Mouse (Mus musculus): ENCODE data around the gene Slc25a36. TPM values are rescaled to one million over a fixed set of nuclear protein-coding genes. Genes with fewer than 3 reads are reported as not detected.
A peak's percentile ranks its signal among the peaks of the same experiment; 100 is the strongest.

The Slc25a36 gene
- total RNA-seq, 2 experiments from 2014 or later: 55.7 to 82.6 TPM

DNA sequence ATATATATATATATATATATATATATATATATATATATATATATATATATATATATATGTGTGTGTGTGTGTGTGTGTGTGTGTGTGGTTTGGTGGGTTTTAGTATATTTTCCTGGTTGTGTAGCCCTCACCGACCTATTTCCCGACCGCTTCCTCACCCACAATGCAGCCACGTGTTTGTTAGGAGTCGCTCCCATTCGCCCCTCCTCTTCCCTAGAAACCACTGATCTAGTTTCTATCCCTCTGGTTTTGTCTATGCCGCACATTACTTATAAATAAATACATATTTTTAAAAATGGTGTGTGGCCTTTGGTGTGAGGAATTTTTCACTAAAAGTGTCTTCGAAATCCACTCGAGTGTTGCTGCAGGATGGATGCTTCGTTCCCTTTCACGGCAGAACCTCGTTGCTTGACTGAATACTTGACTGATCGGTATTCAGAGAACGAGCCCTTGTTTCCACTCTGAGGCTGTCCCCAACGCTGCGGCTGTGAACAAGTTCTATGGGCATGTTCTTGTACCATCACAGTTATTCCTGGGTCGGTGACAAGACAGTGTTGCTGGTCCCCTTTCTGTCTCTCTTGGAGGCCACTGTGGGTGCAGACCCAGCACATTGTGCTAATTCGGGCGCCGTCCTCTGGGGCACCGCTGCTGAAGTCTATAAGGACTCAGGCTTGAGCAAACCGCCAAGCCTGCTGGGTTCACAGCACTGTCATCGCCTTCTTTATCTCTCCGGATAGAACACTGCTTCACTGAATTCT, 2.0 kb upstream of the Slc25a36 start:
- no peak for ATAC-seq (replicated peaks; ENCODE audit: low FRiP score, low TSS enrichment, poor library complexity, severe bottlenecking)

- no peak for ATAC-seq (replicated peaks; ENCODE audit: low FRiP score, low TSS enrichment, poor library complexity, severe bottlenecking)
Observed at GRCm38 (mm10) chr9:97112238-97112637, 1.3 kb upstream of the Slc25a36 start.

DNA sequence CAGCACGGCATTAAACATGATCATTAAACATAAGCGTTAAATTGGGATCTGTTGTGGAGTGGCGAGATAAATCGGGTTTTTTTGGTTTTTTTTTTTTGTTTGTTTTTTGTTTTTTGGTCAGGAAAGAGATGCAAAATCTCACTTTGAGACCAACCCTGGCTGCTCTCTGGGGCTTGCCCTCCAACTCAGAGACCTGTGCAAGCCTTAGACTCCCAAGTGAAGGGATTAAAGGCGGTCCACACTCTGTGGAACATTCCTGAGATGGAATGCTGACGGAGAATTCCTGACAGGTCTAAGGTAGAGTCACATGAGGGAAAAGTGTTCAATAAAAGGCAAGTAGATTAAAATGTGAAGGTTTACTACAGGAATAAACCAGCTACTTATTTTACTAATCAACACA, 549 bp upstream of the Slc25a36 start:
- ATAC-seq (replicated peaks; ENCODE audit: low FRiP score, low TSS enrichment, poor library complexity, severe bottlenecking): no peak

GRCm38 (mm10) chr9:97106481-97107160, 4.3 kb downstream of the Slc25a36 start:
- no peak for ATAC-seq (replicated peaks; ENCODE audit: low FRiP score, low TSS enrichment, poor library complexity, severe bottlenecking)

GRCm38 (mm10) chr9:97105400-97105985, 5.5 kb downstream of the Slc25a36 start:
- ATAC-seq (replicated peaks; ENCODE audit: low FRiP score, low TSS enrichment, poor library complexity, severe bottlenecking): no peak

- peak; percentile 90 for ATAC-seq (replicated peaks; ENCODE audit: low FRiP score, low TSS enrichment, poor library complexity, severe bottlenecking)
Observed at GRCm38 (mm10) chr9:97103376-97104061, 7.4 kb downstream of the Slc25a36 start.

DNA sequence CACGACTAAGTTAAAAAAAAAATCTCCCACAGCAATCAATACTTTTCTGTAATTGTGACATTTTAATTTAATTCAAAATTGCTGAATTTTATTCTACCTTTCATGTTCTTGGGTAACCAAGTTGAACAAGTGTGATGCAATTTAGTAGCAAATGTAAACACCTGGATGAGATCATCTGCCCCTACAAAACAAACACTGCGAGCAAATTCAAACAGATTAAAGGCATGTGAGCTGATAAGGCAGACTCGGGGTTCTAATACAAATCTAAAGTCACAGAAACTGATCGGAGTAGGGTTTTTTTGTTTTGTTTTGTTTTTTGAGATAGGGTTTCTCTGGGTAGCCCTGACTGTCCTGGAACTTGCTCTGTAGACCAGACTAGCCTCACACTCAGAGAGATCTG, 12.0 kb downstream of the Slc25a36 start:
- ATAC-seq (replicated peaks; ENCODE audit: low FRiP score, low TSS enrichment, poor library complexity, severe bottlenecking): no peak

DNA sequence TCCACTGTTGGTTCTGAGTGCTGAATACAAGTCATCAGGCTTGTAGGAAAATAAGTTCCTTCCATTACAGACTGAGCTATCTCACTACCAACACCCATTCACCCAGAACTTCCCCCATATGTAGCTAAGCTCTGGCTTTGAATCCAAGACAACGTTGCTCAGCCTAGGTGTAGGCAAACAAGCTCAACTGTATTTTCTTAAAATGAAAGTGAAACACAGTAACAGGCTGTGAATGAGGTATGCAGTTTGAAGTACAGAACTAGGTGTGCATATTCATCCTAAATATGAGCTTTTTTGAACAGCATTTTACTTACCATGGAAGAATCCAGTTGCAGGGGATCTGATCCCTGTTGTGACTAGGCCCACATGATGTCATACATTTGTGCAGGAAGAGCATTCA, 14.8 kb downstream of the Slc25a36 start:
- no peak for ATAC-seq (replicated peaks; ENCODE audit: low FRiP score, low TSS enrichment, poor library complexity, severe bottlenecking)

DNA sequence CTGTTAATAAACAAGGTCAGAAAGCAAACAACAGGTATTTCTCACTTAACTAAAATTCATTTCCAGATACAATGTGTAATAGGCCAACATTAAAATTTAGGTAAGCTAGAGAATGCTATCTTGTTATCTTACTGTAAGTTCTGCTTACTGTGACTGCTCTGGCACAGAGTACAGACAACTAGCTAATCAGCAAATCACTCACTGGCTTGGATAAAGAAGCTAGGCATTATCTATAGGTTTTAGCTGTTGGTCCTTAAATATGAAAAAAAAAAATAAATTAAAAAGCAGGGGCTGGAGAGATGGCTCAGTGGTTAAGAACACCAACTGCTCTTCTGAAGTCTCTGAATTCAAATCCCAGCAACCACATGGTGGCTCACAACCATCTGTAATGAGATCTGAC, 23.1 kb downstream of the Slc25a36 start:
- ATAC-seq (replicated peaks; ENCODE audit: low FRiP score, low TSS enrichment, poor library complexity, severe bottlenecking): peak; percentile 80

DNA sequence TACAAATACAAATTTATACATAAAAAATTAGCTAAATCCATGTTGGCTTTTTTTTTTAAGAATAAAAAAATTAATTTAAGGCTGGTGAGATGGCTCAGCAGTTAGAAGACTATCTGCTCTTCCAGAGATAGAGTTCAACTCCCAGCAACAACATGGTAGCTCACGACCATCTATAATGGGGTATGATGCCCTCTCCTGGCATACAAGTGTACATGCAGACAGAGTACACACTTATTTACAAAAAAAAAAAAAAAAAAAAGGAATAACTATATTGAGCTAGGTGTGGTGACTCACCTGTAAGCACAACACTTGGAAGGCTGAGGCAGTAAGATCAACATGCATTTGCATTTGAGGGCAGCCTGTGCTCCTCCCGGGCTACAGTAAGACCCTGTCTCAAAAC, 26.3 kb downstream of the Slc25a36 start:
- ATAC-seq (replicated peaks; ENCODE audit: low FRiP score, low TSS enrichment, poor library complexity, severe bottlenecking): no peak

DNA sequence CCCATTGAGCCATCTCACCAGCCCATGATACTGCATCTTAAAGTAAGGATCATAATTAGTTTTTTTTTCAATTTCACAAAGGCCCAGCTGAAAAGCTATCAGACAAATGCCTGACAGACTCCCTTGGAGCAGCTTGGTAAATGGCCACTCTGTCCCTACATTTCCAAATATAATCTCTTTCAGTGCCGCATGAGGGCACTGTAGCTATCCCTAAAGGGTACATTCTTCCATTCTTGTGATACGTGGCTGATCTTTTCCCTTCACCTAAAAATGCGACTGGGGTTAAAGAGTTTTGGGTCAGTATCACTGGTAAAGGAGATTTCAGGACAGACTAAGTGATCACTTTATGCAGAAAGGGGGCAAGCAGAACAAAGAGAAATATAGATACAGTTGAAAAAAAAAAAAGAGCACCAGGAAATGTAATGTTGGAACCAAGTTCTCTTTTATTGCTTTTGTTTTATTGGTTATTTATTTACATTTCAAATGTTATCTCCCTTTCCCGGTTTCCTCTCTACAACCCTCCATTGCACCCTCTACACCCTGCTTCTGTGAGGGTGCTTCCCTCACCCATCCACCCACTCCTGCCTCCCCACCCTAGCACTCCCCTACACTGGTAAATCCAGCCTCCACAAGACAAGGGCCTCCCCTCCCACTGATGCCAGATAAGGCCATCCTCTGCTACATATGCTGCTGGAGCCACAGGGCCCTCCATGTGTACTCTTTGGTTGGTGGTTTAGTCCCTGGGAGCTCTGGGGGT, 29.7 kb downstream of the Slc25a36 start:
- no peak for ATAC-seq (replicated peaks; ENCODE audit: low FRiP score, low TSS enrichment, poor library complexity, severe bottlenecking)

DNA sequence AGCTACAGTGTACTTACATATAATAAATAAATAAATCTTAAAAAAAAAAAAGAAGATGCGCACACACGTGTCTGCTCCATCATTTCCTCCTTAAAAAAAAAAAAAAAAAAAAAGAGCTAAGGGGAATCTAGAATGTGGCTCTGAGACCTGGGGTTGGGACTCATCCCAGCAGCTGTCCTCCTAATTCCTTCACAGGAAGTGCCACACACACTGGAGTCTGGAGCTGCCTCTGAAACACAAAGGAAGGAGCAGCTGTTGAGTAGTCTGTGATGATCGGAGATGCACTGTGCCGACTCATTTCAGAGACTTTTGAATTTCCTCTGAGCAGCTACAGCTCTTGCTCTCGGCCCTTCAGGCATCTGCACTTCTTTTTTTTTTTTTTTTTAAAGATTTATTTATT, 41.0 kb downstream of the Slc25a36 start:
- no peak for ATAC-seq (replicated peaks; ENCODE audit: low FRiP score, low TSS enrichment, poor library complexity, severe bottlenecking)

DNA sequence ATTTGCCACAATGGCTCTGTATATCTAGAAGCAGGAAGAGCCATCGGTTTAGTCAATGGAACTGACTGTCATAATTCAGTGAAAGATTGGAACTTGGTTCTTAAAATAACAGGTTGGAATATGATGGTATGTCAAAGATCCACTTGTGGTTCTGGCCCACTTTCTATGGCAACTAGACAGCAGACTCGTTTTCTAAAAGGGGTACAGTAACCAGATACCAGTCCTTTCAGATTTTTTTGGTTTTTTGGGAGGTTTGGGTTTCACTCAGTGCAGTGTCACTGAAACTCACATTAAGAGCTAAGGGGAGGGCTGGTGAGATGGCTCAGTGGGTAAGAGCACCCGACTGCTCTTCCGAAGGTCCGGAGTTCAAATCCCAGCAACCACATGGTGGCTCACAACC, 41.5 kb downstream of the Slc25a36 start:
- ATAC-seq (replicated peaks; ENCODE audit: low FRiP score, low TSS enrichment, poor library complexity, severe bottlenecking): no peak

GRCm38 (mm10) chr9:97068201-97069095, 42.5 kb downstream of the Slc25a36 start:
- ATAC-seq (replicated peaks; ENCODE audit: low FRiP score, low TSS enrichment, poor library complexity, severe bottlenecking): peak; percentile 93

GRCm38 (mm10) chr9:97067761-97068160, 43.2 kb downstream of the Slc25a36 start:
- no peak for ATAC-seq (replicated peaks; ENCODE audit: low FRiP score, low TSS enrichment, poor library complexity, severe bottlenecking)

- ATAC-seq (replicated peaks; ENCODE audit: low FRiP score, low TSS enrichment, poor library complexity, severe bottlenecking): no peak
Observed at GRCm38 (mm10) chr9:97065885-97066284, 45.1 kb downstream of the Slc25a36 start.

DNA sequence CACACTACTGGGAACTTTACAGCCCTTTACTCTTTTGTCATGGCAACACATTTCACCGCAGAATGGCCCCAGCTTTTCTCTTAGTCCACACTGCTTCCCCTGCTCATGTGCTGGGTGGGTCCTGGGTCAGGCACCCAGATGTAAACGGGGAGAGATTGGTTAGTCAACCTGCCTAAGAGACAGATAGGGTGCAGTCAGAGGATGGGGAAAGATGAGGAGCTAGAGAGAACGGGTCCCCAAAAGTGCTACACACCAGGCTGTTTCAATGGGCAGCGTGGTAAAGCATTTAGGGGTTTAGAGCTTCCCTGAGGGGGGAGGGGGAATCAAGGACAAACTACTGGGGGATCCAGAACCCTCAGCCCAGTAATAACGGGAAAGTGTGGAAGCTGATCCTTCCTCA, 45.7 kb downstream of the Slc25a36 start:
- no peak for ATAC-seq (replicated peaks; ENCODE audit: low FRiP score, low TSS enrichment, poor library complexity, severe bottlenecking)

DNA sequence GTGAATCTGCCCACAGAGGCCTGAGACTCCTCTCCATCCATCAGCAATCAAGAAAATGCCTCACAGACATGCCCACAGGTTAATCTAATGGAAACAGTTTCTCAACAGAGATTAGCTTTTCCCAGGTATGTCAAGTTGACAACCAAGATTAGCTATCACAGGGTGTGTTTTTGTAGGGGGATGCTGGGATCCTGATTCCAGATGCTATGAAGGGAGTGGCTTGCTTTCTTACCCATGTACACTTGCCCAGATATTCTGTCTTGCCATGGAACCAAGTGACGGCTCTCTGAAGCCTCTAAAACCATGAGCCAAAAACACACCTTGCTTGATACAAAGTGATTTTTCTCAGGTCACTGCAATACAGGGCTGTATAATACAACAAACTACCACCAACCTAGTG, 46.8 kb downstream of the Slc25a36 start:
- no peak for ATAC-seq (replicated peaks; ENCODE audit: low FRiP score, low TSS enrichment, poor library complexity, severe bottlenecking)

DNA sequence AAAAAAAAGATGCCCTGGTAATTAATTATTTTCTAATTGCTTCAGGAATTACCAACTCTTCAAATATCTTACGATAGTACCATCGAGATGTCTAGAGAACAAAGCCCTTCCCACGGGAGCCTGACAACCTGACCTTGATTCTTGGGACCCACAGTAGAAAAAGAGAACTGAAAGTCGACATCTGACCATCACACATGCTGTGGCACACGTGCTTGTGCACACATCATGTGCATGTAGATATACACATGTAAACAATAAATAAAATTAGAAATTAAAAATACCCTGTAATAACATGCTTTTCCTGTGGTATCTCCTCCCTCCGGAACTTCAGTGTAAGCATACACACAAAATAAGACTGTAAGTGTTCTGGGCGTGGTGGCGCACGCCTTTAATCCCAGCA, 49.3 kb downstream of the Slc25a36 start:
- ATAC-seq (replicated peaks; ENCODE audit: low FRiP score, low TSS enrichment, poor library complexity, severe bottlenecking): no peak
